Mouse (Mus musculus): ENCODE results near the gene Ppfibp1. TPM values are rescaled to one million over a fixed set of nuclear protein-coding genes. Genes with fewer than 3 reads are reported as not detected.
"Not testable (repeated sequence)": the region's sequence is repeated elsewhere in the genome, so short reads cannot be mapped to it uniquely, and the experiment has no call there.

Ppfibp1 gene
- polyA plus RNA-seq, 1 experiment from 2014 or later = 9.7 TPM

GRCm38 (mm10) chr6:146857386-146857785 is 30.9 kb upstream of the Ppfibp1 start:
- Histone ChIP-seq H3K36me3 (replicated peaks) (no peaks in the 10 kb centered on the region), H3K4me1 (replicated peaks) (peaks cover 7% of the 10 kb centered on the region; the same call in 1 of the 2 replicates), H3K27ac (replicated peaks) (no peak overlapping the region), H3K4me2 (no peak overlapping the region), H3K9me3 (replicated peaks) (no peaks in the 10 kb centered on the region), H3K4me3 (replicated peaks) (no peak overlapping the region), H3K27me3 (no peaks in the 10 kb centered on the region; the same call in 1 of the 2 replicates), H3K9ac (no peak overlapping the region)
- whole genome bisulfite sequencing (ENCODE audit: insufficient replicate concordance) = 82% methylated on average over 2 of the region's 2 CpGs
- ATAC-seq (ENCODE audit: insufficient read depth) = no peak

GRCm38 (mm10) chr6:146863154-146863553 is 25.1 kb upstream of the Ppfibp1 start:
- no peak for ATAC-seq (ENCODE audit: insufficient read depth)
- Histone ChIP-seq H3K27me3 (no peaks in the 10 kb centered on the region), H3K36me3 (replicated peaks) (no peaks in the 10 kb centered on the region), H3K9ac (no peak overlapping the region), H3K4me3 (replicated peaks) (no peak overlapping the region), H3K9me3 (replicated peaks) (no peaks in the 10 kb centered on the region), H3K4me1 (replicated peaks) (no peaks in the 10 kb centered on the region), H3K4me2 (no peak overlapping the region), H3K27ac (replicated peaks) (no peak overlapping the region)
- 61% methylated on average over 2 of the region's 2 CpGs for WGBS (ENCODE audit: insufficient replicate concordance)

- WGBS (ENCODE audit: insufficient replicate concordance) = 35% methylated on average over 4 of the region's 5 CpGs
- H3K27me3 ChIP-seq = not testable (repeated sequence)
These were observed 23.9 kb upstream of the Ppfibp1 start for GRCm38 (mm10) chr6:146864370-146864769.

GRCm38 (mm10) chr6:146865701-146866100 is 22.6 kb upstream of the Ppfibp1 start:
- H3K4me2 ChIP-seq = no peak overlapping the region
- no peaks in the 10 kb centered on the region for H3K27me3 ChIP-seq
- no peaks in the 10 kb centered on the region for H3K9me3 ChIP-seq (replicated peaks)
- H3K36me3 ChIP-seq (replicated peaks) = no peaks in the 10 kb centered on the region
- H3K9ac ChIP-seq = no peak overlapping the region
- ATAC-seq (ENCODE audit: insufficient read depth) = no peak
- H3K27ac ChIP-seq (replicated peaks) = no peak overlapping the region
- H3K4me1 ChIP-seq (replicated peaks) = no peaks in the 10 kb centered on the region
- WGBS (ENCODE audit: insufficient replicate concordance) = 68% methylated on average over 4 of the region's 4 CpGs
- H3K4me3 ChIP-seq (replicated peaks) = no peak overlapping the region

More at GRCm38 (mm10) chr6:146864370-146864769, 23.9 kb upstream of the Ppfibp1 start:
- H3K27ac ChIP-seq (replicated peaks); H3K9me3 ChIP-seq (replicated peaks); H3K4me2 ChIP-seq; H3K9ac ChIP-seq; ATAC-seq (ENCODE audit: insufficient read depth); H3K4me1 ChIP-seq (replicated peaks); H3K4me3 ChIP-seq (replicated peaks); H3K36me3 ChIP-seq (replicated peaks): not testable (repeated sequence)

- Histone ChIP-seq H3K4me1 (replicated peaks) (no peaks in the 10 kb centered on the region), H3K4me2 (no peak overlapping the region), H3K9ac (no peak overlapping the region), H3K36me3 (replicated peaks) (no peaks in the 10 kb centered on the region), H3K9me3 (replicated peaks) (no peaks in the 10 kb centered on the region), H3K4me3 (replicated peaks) (no peak overlapping the region), H3K27ac (replicated peaks) (no peak overlapping the region), H3K27me3 (no peaks in the 10 kb centered on the region)
- 61% methylated on average over 4 of the region's 4 CpGs for WGBS (ENCODE audit: insufficient replicate concordance)
- no peak for ATAC-seq (ENCODE audit: insufficient read depth)
These were observed 16.3 kb upstream of the Ppfibp1 start for GRCm38 (mm10) chr6:146871975-146872374.

GRCm38 (mm10) chr6:146874415-146874814 is 13.9 kb upstream of the Ppfibp1 start:
- H3K4me3 ChIP-seq (replicated peaks) = no peak overlapping the region
- no peak overlapping the region for H3K4me2 ChIP-seq
- no peak overlapping the region for H3K9ac ChIP-seq
- no peaks in the 10 kb centered on the region for H3K4me1 ChIP-seq (replicated peaks)
- ATAC-seq (ENCODE audit: insufficient read depth) = no peak
- H3K9me3 ChIP-seq (replicated peaks) = no peaks in the 10 kb centered on the region
- no peaks in the 10 kb centered on the region for H3K36me3 ChIP-seq (replicated peaks)
- WGBS (ENCODE audit: insufficient replicate concordance) = 62% methylated on average over 6 of the region's 6 CpGs
- H3K27me3 ChIP-seq = no peaks in the 10 kb centered on the region
- H3K27ac ChIP-seq (replicated peaks) = no peak overlapping the region

- H3K36me3 ChIP-seq (replicated peaks) = no peaks in the 10 kb centered on the region
- H3K9me3 ChIP-seq (replicated peaks) = no peaks in the 10 kb centered on the region
- ATAC-seq (ENCODE audit: insufficient read depth) = no peak
- H3K27me3 ChIP-seq = no peaks in the 10 kb centered on the region
- WGBS (ENCODE audit: insufficient replicate concordance) = 58% methylated on average over 2 of the region's 2 CpGs
- H3K27ac ChIP-seq (replicated peaks) = no peak overlapping the region
- no peaks in the 10 kb centered on the region for H3K4me1 ChIP-seq (replicated peaks)
- no peak overlapping the region for H3K4me3 ChIP-seq (replicated peaks)
- H3K4me2 ChIP-seq = no peak overlapping the region
- H3K9ac ChIP-seq = no peak overlapping the region
These were observed 11.5 kb upstream of the Ppfibp1 start for GRCm38 (mm10) chr6:146876820-146877219.

GRCm38 (mm10) chr6:146877425-146878045 is 10.8 kb upstream of the Ppfibp1 start:
- 76% methylated on average over 12 of the region's 12 CpGs for WGBS (ENCODE audit: insufficient replicate concordance)
- no peak overlapping the region for H3K9ac ChIP-seq
- no peak for ATAC-seq (ENCODE audit: insufficient read depth)

GRCm38 (mm10) chr6:146878926-146879325 is 9.4 kb upstream of the Ppfibp1 start:
- no peaks in the 10 kb centered on the region for H3K9me3 ChIP-seq (replicated peaks)
- WGBS (ENCODE audit: insufficient replicate concordance) = 46% methylated on average over 10 of the region's 10 CpGs

More at GRCm38 (mm10) chr6:146877425-146878045, 10.8 kb upstream of the Ppfibp1 start:
- no peak overlapping the region for H3K4me3 ChIP-seq (replicated peaks)
- H3K9me3 ChIP-seq (replicated peaks) = no peaks in the 10 kb centered on the region
- H3K4me2 ChIP-seq = no peak overlapping the region
- no peaks in the 10 kb centered on the region for H3K27me3 ChIP-seq
- no peaks in the 10 kb centered on the region for H3K4me1 ChIP-seq (replicated peaks)
- H3K27ac ChIP-seq (replicated peaks) = no peak overlapping the region
- no peaks in the 10 kb centered on the region for H3K36me3 ChIP-seq (replicated peaks)

GRCm38 (mm10) chr6:146879856-146880255 is 8.4 kb upstream of the Ppfibp1 start:
- H3K4me1 ChIP-seq (replicated peaks) = no peaks in the 10 kb centered on the region
- no peaks in the 10 kb centered on the region for H3K27me3 ChIP-seq
- 78% methylated on average over 9 of the region's 9 CpGs for WGBS (ENCODE audit: insufficient replicate concordance)
- no peak for ATAC-seq (ENCODE audit: insufficient read depth)
- H3K9me3 ChIP-seq (replicated peaks) = no peaks in the 10 kb centered on the region
- H3K27ac ChIP-seq (replicated peaks) = no peak overlapping the region
- H3K4me3 ChIP-seq (replicated peaks) = no peak overlapping the region
- H3K9ac ChIP-seq = no peak overlapping the region
- H3K4me2 ChIP-seq = no peak overlapping the region
- no peaks in the 10 kb centered on the region for H3K36me3 ChIP-seq (replicated peaks)

More at GRCm38 (mm10) chr6:146878926-146879325, 9.4 kb upstream of the Ppfibp1 start:
- no peak overlapping the region for H3K27ac ChIP-seq (replicated peaks)
- no peak for ATAC-seq (ENCODE audit: insufficient read depth)
- no peaks in the 10 kb centered on the region for H3K27me3 ChIP-seq
- no peak overlapping the region for H3K4me2 ChIP-seq
- H3K4me3 ChIP-seq (replicated peaks) = no peak overlapping the region
- no peaks in the 10 kb centered on the region for H3K4me1 ChIP-seq (replicated peaks)
- no peaks in the 10 kb centered on the region for H3K36me3 ChIP-seq (replicated peaks)
- H3K9ac ChIP-seq = no peak overlapping the region

- WGBS (ENCODE audit: insufficient replicate concordance) = 55% methylated on average over 4 of the region's 4 CpGs
- ATAC-seq (ENCODE audit: insufficient read depth) = no peak
- Histone ChIP-seq H3K27ac (replicated peaks) (no peak overlapping the region), H3K36me3 (replicated peaks) (no peaks in the 10 kb centered on the region), H3K4me2 (no peak overlapping the region), H3K4me1 (replicated peaks) (no peaks in the 10 kb centered on the region), H3K4me3 (replicated peaks) (no peak overlapping the region), H3K27me3 (no peaks in the 10 kb centered on the region), H3K9me3 (replicated peaks) (no peaks in the 10 kb centered on the region), H3K9ac (no peak overlapping the region)
These were observed 8.0 kb upstream of the Ppfibp1 start for GRCm38 (mm10) chr6:146880296-146880695.
